Mouse (Mus musculus): Measurements from ENCODE around the gene Cachd1. TPM values are rescaled to one million over a fixed set of nuclear protein-coding genes. Genes with fewer than 3 reads are reported as not detected.

The Cachd1 gene
- polyA plus RNA-seq, 1 experiment from 2014 or later = 6.5 TPM

- 59% methylated on average over 6 of the region's 6 CpGs for WGBS (ENCODE audit: insufficient replicate concordance)
- Histone ChIP-seq H3K4me2 (ENCODE audit: low read depth, low read length) (no peak overlapping the region), H3K9me3 (replicated peaks; ENCODE audit: control insufficient read depth, low read length) (no peaks in the 10 kb centered on the region), H3K27me3 (ENCODE audit: control insufficient read depth, insufficient read depth, low read depth, low read length) (no peaks in the 10 kb centered on the region), H3K9ac (ENCODE audit: low read depth, low read length) (no peak overlapping the region), H3K4me1 (ENCODE audit: control insufficient read depth, low read depth, low read length) (no peaks in the 10 kb centered on the region), H3K36me3 (ENCODE audit: control insufficient read depth, insufficient read depth) (no peaks in the 10 kb centered on the region), H3K4me3 (ENCODE audit: low read depth, low read length) (no peak overlapping the region), H3K27ac (ENCODE audit: low read length) (no peak overlapping the region)
- no peak for ATAC-seq (ENCODE audit: low read depth)
Observed at GRCm38 (mm10) chr4:100758265-100758898, 18.1 kb upstream of the Cachd1 start.

DNA sequence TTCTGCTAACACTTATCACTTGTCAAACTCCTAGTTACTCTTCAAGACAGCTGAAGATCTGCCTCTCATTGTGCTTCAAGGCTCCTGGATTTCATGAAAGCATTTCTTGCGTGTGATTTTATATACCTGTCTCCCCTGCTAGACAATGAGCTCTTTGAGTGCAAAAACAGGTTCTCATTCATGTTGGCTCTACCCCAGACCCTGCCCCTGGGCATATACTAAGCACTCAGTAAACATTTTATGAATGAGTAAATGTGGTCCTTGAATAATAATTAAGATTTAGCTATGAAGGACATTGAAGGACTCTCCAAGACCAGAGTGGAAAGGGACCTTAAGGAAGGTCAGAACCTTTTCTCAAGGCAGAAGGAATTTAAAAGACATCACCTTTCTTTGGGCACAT, 16.9 kb upstream of the Cachd1 start:
- no peaks in the 10 kb centered on the region for H3K4me1 ChIP-seq (ENCODE audit: control insufficient read depth, low read depth, low read length)
- WGBS (ENCODE audit: insufficient replicate concordance) = 67% methylated on average over 1 of the region's 1 CpGs
- no peaks in the 10 kb centered on the region for H3K36me3 ChIP-seq (ENCODE audit: control insufficient read depth, insufficient read depth)
- H3K27ac ChIP-seq (ENCODE audit: low read length) = no peak overlapping the region
- H3K9me3 ChIP-seq (replicated peaks; ENCODE audit: control insufficient read depth, low read length) = no peaks in the 10 kb centered on the region
- H3K4me2 ChIP-seq (ENCODE audit: low read depth, low read length) = no peak overlapping the region
- no peaks in the 10 kb centered on the region for H3K27me3 ChIP-seq (ENCODE audit: control insufficient read depth, insufficient read depth, low read depth, low read length)
- H3K4me3 ChIP-seq (ENCODE audit: low read depth, low read length) = no peak overlapping the region
- ATAC-seq (ENCODE audit: low read depth) = no peak
- no peak overlapping the region for H3K9ac ChIP-seq (ENCODE audit: low read depth, low read length)

DNA sequence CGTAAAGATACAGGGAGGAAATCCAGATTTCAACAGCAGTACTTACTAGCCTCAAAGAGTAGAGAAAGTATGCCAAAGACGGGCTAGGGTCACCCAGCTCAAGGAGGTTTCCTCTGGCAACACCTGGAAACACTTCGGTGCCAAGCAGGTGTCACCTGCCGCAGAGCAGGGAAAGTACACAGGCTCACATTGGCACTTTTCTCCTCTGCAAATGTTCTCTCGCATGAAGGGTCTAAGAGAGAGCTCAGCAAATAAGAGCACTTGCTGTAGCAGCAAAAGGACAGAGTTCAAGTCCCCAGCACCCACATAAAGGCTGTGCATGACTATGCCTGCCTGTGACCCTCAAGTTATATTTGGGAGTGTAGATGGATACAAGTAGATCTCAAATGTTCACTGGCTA, 16.1 kb upstream of the Cachd1 start:
- WGBS (ENCODE audit: insufficient replicate concordance) = 65% methylated on average over 5 of the region's 5 CpGs
- no peak overlapping the region for H3K4me2 ChIP-seq (ENCODE audit: low read depth, low read length)
- no peak overlapping the region for H3K27ac ChIP-seq (ENCODE audit: low read length)
- H3K9ac ChIP-seq (ENCODE audit: low read depth, low read length) = no peak overlapping the region
- H3K9me3 ChIP-seq (replicated peaks; ENCODE audit: control insufficient read depth, low read length) = no peaks in the 10 kb centered on the region
- H3K27me3 ChIP-seq (ENCODE audit: control insufficient read depth, insufficient read depth, low read depth, low read length) = no peaks in the 10 kb centered on the region
- no peaks in the 10 kb centered on the region for H3K36me3 ChIP-seq (ENCODE audit: control insufficient read depth, insufficient read depth)
- no peak for ATAC-seq (ENCODE audit: low read depth)
- H3K4me3 ChIP-seq (ENCODE audit: low read depth, low read length) = no peak overlapping the region
- no peaks in the 10 kb centered on the region for H3K4me1 ChIP-seq (ENCODE audit: control insufficient read depth, low read depth, low read length)

- H3K36me3 ChIP-seq (ENCODE audit: control insufficient read depth, insufficient read depth) = no peaks in the 10 kb centered on the region
- no peaks in the 10 kb centered on the region for H3K27me3 ChIP-seq (ENCODE audit: control insufficient read depth, insufficient read depth, low read depth, low read length)
- no peaks in the 10 kb centered on the region for H3K4me1 ChIP-seq (ENCODE audit: control insufficient read depth, low read depth, low read length)
- no peak overlapping the region for H3K4me2 ChIP-seq (ENCODE audit: low read depth, low read length)
- 20% methylated on average over 3 of the region's 3 CpGs for WGBS (ENCODE audit: insufficient replicate concordance)
- H3K9me3 ChIP-seq (replicated peaks; ENCODE audit: control insufficient read depth, low read length) = no peaks in the 10 kb centered on the region
- H3K27ac ChIP-seq (ENCODE audit: low read length) = no peak overlapping the region
- H3K9ac ChIP-seq (ENCODE audit: low read depth, low read length) = no peak overlapping the region
- H3K4me3 ChIP-seq (ENCODE audit: low read depth, low read length) = no peak overlapping the region
- no peak for ATAC-seq (ENCODE audit: low read depth)
Observed at GRCm38 (mm10) chr4:100768606-100769005, 7.9 kb upstream of the Cachd1 start.

GRCm38 (mm10) chr4:100776871-100777375, 448 bp downstream of the Cachd1 start:
- Histone ChIP-seq H3K9ac (ENCODE audit: low read depth, low read length) (peak overlapping the region; percentile 41; the same call in 1 of the 2 replicates), H3K4me2 (ENCODE audit: low read depth, low read length) (peak overlapping the region; percentile 59), H3K4me3 (ENCODE audit: low read depth, low read length) (peak overlapping the region; percentile 56), H3K4me1 (ENCODE audit: control insufficient read depth, low read depth, low read length) (no peaks in the 10 kb centered on the region), H3K36me3 (ENCODE audit: control insufficient read depth, insufficient read depth) (no peaks in the 10 kb centered on the region), H3K9me3 (replicated peaks; ENCODE audit: control insufficient read depth, low read length) (no peaks in the 10 kb centered on the region), H3K27ac (ENCODE audit: low read length) (no peak overlapping the region), H3K27me3 (ENCODE audit: control insufficient read depth, insufficient read depth, low read depth, low read length) (peaks cover 46% of the 10 kb centered on the region)
- under 1% methylated on average over 60 of the region's 68 CpGs for WGBS (ENCODE audit: insufficient replicate concordance)
- no peak for ATAC-seq (ENCODE audit: low read depth)

- Histone ChIP-seq H3K4me2 (ENCODE audit: low read depth, low read length) (peak overlapping the region; percentile 59), H3K4me3 (ENCODE audit: low read depth, low read length) (peak overlapping the region; percentile 56), H3K36me3 (ENCODE audit: control insufficient read depth, insufficient read depth) (no peaks in the 10 kb centered on the region), H3K27me3 (ENCODE audit: control insufficient read depth, insufficient read depth, low read depth, low read length) (peaks cover 46% of the 10 kb centered on the region), H3K4me1 (ENCODE audit: control insufficient read depth, low read depth, low read length) (no peaks in the 10 kb centered on the region), H3K27ac (ENCODE audit: low read length) (no peak overlapping the region), H3K9me3 (replicated peaks; ENCODE audit: control insufficient read depth, low read length) (no peaks in the 10 kb centered on the region), H3K9ac (ENCODE audit: low read depth, low read length) (peak overlapping the region; percentile 41; the same call in 1 of the 2 replicates)
- WGBS (ENCODE audit: insufficient replicate concordance) = 1% methylated on average over 42 of the region's 42 CpGs
- no peak for ATAC-seq (ENCODE audit: low read depth)
Observed at GRCm38 (mm10) chr4:100777376-100778041, 1.0 kb downstream of the Cachd1 start.

GRCm38 (mm10) chr4:100778082-100778481, 1.6 kb downstream of the Cachd1 start:
- 4% methylated on average over 16 of the region's 16 CpGs for WGBS (ENCODE audit: insufficient replicate concordance)
- H3K27ac ChIP-seq (ENCODE audit: low read length) = no peak overlapping the region
- H3K9ac ChIP-seq (ENCODE audit: low read depth, low read length) = no peak overlapping the region
- H3K9me3 ChIP-seq (replicated peaks; ENCODE audit: control insufficient read depth, low read length) = no peaks in the 10 kb centered on the region
- no peak for ATAC-seq (ENCODE audit: low read depth)
- peaks cover 46% of the 10 kb centered on the region for H3K27me3 ChIP-seq (ENCODE audit: control insufficient read depth, insufficient read depth, low read depth, low read length)
- H3K4me2 ChIP-seq (ENCODE audit: low read depth, low read length) = no peak overlapping the region; the same call in 1 of the 2 replicates
- no peaks in the 10 kb centered on the region for H3K4me1 ChIP-seq (ENCODE audit: control insufficient read depth, low read depth, low read length)
- peak overlapping the region; percentile 4; the same call in 1 of the 2 replicates for H3K4me3 ChIP-seq (ENCODE audit: low read depth, low read length)
- H3K36me3 ChIP-seq (ENCODE audit: control insufficient read depth, insufficient read depth) = no peaks in the 10 kb centered on the region

GRCm38 (mm10) chr4:100779023-100779422, 2.5 kb downstream of the Cachd1 start:
- no peak overlapping the region for H3K4me3 ChIP-seq (ENCODE audit: low read depth, low read length)
- no peak overlapping the region for H3K9ac ChIP-seq (ENCODE audit: low read depth, low read length)
- H3K36me3 ChIP-seq (ENCODE audit: control insufficient read depth, insufficient read depth) = no peaks in the 10 kb centered on the region
- H3K4me1 ChIP-seq (ENCODE audit: control insufficient read depth, low read depth, low read length) = no peaks in the 10 kb centered on the region
- peaks cover 46% of the 10 kb centered on the region for H3K27me3 ChIP-seq (ENCODE audit: control insufficient read depth, insufficient read depth, low read depth, low read length)
- 31% methylated on average over 4 of the region's 4 CpGs for WGBS (ENCODE audit: insufficient replicate concordance)
- no peaks in the 10 kb centered on the region for H3K9me3 ChIP-seq (replicated peaks; ENCODE audit: control insufficient read depth, low read length)
- no peak for ATAC-seq (ENCODE audit: low read depth)
- H3K4me2 ChIP-seq (ENCODE audit: low read depth, low read length) = no peak overlapping the region
- H3K27ac ChIP-seq (ENCODE audit: low read length) = no peak overlapping the region

DNA sequence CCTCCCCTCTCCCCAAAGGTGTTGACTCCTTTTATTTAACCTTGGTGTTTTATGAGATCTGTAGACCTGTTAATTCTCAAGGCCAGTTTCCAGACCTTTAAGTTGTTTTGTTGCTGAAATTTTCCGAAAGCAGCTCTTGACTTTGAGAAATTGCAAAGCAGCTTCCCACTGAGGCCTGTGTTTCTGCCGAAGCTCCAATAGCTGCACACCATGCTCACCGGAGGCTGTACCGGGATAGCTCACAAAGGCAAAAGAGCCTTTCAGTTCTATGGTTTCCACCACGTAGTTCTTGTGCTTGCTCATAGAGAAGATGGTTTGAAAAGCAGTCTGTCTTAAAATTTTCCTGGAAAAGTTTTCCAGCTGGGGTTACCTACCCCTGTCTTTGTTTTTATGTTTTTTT, 3.2 kb downstream of the Cachd1 start:
- H3K4me2 ChIP-seq (ENCODE audit: low read depth, low read length) = no peak overlapping the region
- H3K9ac ChIP-seq (ENCODE audit: low read depth, low read length) = no peak overlapping the region
- no peak overlapping the region for H3K4me3 ChIP-seq (ENCODE audit: low read depth, low read length)
- H3K27me3 ChIP-seq (ENCODE audit: control insufficient read depth, insufficient read depth, low read depth, low read length) = peaks cover 46% of the 10 kb centered on the region
- WGBS (ENCODE audit: insufficient replicate concordance) = 44% methylated on average over 5 of the region's 5 CpGs
- H3K27ac ChIP-seq (ENCODE audit: low read length) = no peak overlapping the region
- no peaks in the 10 kb centered on the region for H3K36me3 ChIP-seq (ENCODE audit: control insufficient read depth, insufficient read depth)
- ATAC-seq (ENCODE audit: low read depth) = no peak
- no peaks in the 10 kb centered on the region for H3K9me3 ChIP-seq (replicated peaks; ENCODE audit: control insufficient read depth, low read length)
- no peaks in the 10 kb centered on the region for H3K4me1 ChIP-seq (ENCODE audit: control insufficient read depth, low read depth, low read length)

Data from liver, embryonic 16.5 days (tissue).